In the genomic region with DNA sequence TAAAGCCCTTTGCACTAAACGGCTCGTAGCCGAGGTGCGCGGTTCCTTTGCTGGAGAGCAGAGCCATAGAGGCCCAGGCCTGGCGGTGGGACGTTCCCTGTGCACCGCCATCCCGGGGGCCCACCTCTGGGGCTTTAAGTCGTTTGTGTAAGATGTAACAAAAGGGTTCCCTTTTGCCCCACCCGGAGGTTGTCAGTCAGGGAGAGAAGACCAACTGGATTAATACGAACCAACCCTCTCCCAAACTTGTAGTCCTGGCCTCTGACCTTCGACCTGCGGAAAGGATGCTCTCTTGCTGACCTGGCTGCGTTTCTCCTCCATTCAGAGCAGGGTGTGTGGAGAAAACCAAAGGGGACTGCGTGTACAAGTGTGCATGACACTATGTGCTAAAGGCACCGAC, we compare ENCODE assay signal across 9 mouse cellular contexts. TPM values are rescaled to one million over a fixed set of nuclear protein-coding genes. Genes with fewer than 3 reads are reported as not detected.
DNase-seq lines count a peak whose midpoint lies in the region; ATAC-seq and TF ChIP-seq lines count a peak whose summit lies in the region.
"Had no signal": no experiment of that assay in that cellular context is flagged by ENCODE, and none has a peak within 500 bp of the region (broad histone marks: within the 10 kb centered on the region; RNA-seq: fewer than 3 reads in every experiment).

No protein-coding gene starts in this region.

- no peaks in the 10 kb centered on the region for H3K9me3 ChIP-seq in hindbrain, embryonic 12.5 days (replicated peaks)
- no peaks in the 10 kb centered on the region for H3K9me3 ChIP-seq in midbrain, postnatal 0 days (ENCODE audit: low read length)

- H3K36me3 ChIP-seq in hindbrain, embryonic 12.5 days, result no peaks in the 10 kb centered on the region
- H3K36me3 ChIP-seq in midbrain, postnatal 0 days (ENCODE audit: insufficient read depth, low read length), result no peaks in the 10 kb centered on the region

- peaks cover 39% of the 10 kb centered on the region for H3K4me1 ChIP-seq in hindbrain, embryonic 12.5 days
- H3K4me1 ChIP-seq in midbrain, postnatal 0 days (ENCODE audit: insufficient read depth, low read length), result 0 out of 2 replicates have a peak, but pooled peaks cover 4% of the 10 kb centered on the region

- no peak for TF ChIP-seq CTCF in midbrain, postnatal 0 days (IDR thresholded peaks at IDR 0.05)

- peak overlapping the region; percentile 24 for H3K4me3 ChIP-seq in hindbrain, embryonic 12.5 days
- peak overlapping the region; percentile 23; the same call in 1 of the 2 replicates for H3K4me3 ChIP-seq in midbrain, postnatal 0 days (ENCODE audit: low read depth, low read length)

- peaks cover 92% of the 10 kb centered on the region for H3K27me3 ChIP-seq in hindbrain, embryonic 12.5 days
- peaks cover 54% of the 10 kb centered on the region for H3K27me3 ChIP-seq in midbrain, postnatal 0 days (ENCODE audit: insufficient read depth, low read length)

- peak overlapping the region; percentile 43 for H3K9ac ChIP-seq in hindbrain, embryonic 12.5 days
- H3K9ac ChIP-seq in midbrain, postnatal 0 days (replicated peaks; ENCODE audit: low read length, poor library complexity, severe bottlenecking), result 0 out of 2 replicates have a peak overlapping the region, but pooled peaks have one; percentile 44

- DNase-seq in kidney, postnatal 10 days, result peak; percentile 26
- no peak for DNase-seq in kidney, adult 8-10 months
- DNase-seq in cerebellum, adult 8-10 months, result peak; percentile 37
- DNase-seq in midbrain, postnatal 0 days (ENCODE audit: low spot score), result no peak
- no peak for DNase-seq in gastrocnemius, postnatal 14 days
- DNase-seq in spleen, postnatal 36 days (ENCODE audit: low spot score in 2 of 2), result no peak
- no peak for DNase-seq in right cerebral cortex, postnatal 36 days (ENCODE audit: low spot score in 2 of 2)

- WGBS in hindbrain, embryonic 12.5 days, result 1% methylated on average over 17 of the region's 17 CpGs
- 2% methylated on average over 17 of the region's 17 CpGs for WGBS in midbrain, postnatal 0 days

- no peak overlapping the region for H3K27ac ChIP-seq in hindbrain, embryonic 12.5 days
- no peak overlapping the region for H3K27ac ChIP-seq in midbrain, postnatal 0 days (ENCODE audit: low read depth, low read length)

- ATAC-seq in hindbrain, embryonic 12.5 days (ENCODE audit: low FRiP score), result no peak
- no peak for ATAC-seq in midbrain, postnatal 0 days (ENCODE audit: low FRiP score)

- H3K4me2 ChIP-seq in hindbrain, embryonic 12.5 days (replicated peaks), result peak overlapping the region; percentile 49
- peak overlapping the region; percentile 52 for H3K4me2 ChIP-seq in midbrain, postnatal 0 days (ENCODE audit: low read depth, low read length, poor library complexity, severe bottlenecking)

- intact Hi-C loops in gastrocnemius, postnatal 14 days (cut with DNase I; ENCODE audit: low total_unique reads), result no loop called here

RNA-seq across cellular contexts. Expression of gene Kazald1, which starts 5.7 kb away (rescaled TPM):
- polyA plus RNA-seq in hindbrain, embryonic 12.5 days (2016; fragmentation: Nextera tagmentation; extraction: Ambion mirVana), result 9.4 and 14.1 TPM in 2 replicates
- total RNA-seq in midbrain, postnatal 0 days (2014; rRNA removed), result 0.94 and 2.2 TPM in 2 replicates
- polyA plus RNA-seq in midbrain, postnatal 0 days (2015; fragmentation: Nextera tagmentation; extraction: Ambion mirVana), result 2.2 and 2.3 TPM in 2 replicates
- 1 to 10 TPM; 7.3 to 9.5 TPM for total RNA-seq in gastrocnemius, postnatal 14 days (2021)

RNA-seq across cellular contexts. Expression of gene Sfxn3, which starts 33.4 kb away (rescaled TPM):
- 38.2 and 41.6 TPM in 2 replicates for polyA plus RNA-seq in hindbrain, embryonic 12.5 days (2016; fragmentation: Nextera tagmentation; extraction: Ambion mirVana)
- total RNA-seq in midbrain, postnatal 0 days (2014; rRNA removed), result 72.2 and 85.8 TPM in 2 replicates
- 101 and 102 TPM in 2 replicates for polyA plus RNA-seq in midbrain, postnatal 0 days (2015; fragmentation: Nextera tagmentation; extraction: Ambion mirVana)
- total RNA-seq in gastrocnemius, postnatal 14 days (2021), result 10 to 100 TPM; 21.3 to 22.1 TPM

RNA-seq across cellular contexts. Expression of gene Pdzd7, which starts 35.2 kb away (rescaled TPM):
- polyA plus RNA-seq in hindbrain, embryonic 12.5 days (2016; fragmentation: Nextera tagmentation; extraction: Ambion mirVana), result 0.72 and 0.81 TPM in 2 replicates
- 5.9 and 7.2 TPM in 2 replicates for total RNA-seq in midbrain, postnatal 0 days (2014; rRNA removed)
- 2.9 and 3.4 TPM in 2 replicates for polyA plus RNA-seq in midbrain, postnatal 0 days (2015; fragmentation: Nextera tagmentation; extraction: Ambion mirVana)
- total RNA-seq in gastrocnemius, postnatal 14 days (2021), result 10 to 100 TPM in 1 of 2 experiments, 1 to 10 TPM in 1; 9.8 to 10.9 TPM
- total RNA-seq: liver, adult 2 months had no signal

Comparison
In these comparisons a context has a peak if more than half of its experiments do, and no peak if none do; other contexts are left out.
1. DNase-seq: peak in kidney, postnatal 10 days (single experiment) and cerebellum, adult 8-10 months (single experiment); none in kidney, adult 8-10 months (0 of 2), midbrain, postnatal 0 days (single experiment), gastrocnemius, postnatal 14 days (single experiment), spleen, postnatal 36 days (0 of 2) and right cerebral cortex, postnatal 36 days (0 of 2).